Mouse (Mus musculus) embryo, embryonic 9.5 days (tissue): ENCODE measurements at regions not wholly inside any gene's neighbourhood (a gene's known extent, or its start where the extent isn't known, plus 50 kb on each side); places are given as distances from the start of the nearest gene placed in this dataset.

Experiments
- DNase-seq: peaks from one replicate; pipeline ENCODE4 v3.0.0-alpha.2; 2017; ENCODE audit errors: extremely low spot score

GRCm38 (mm10) chr15:65733326-65733725, 718.6 kb upstream of the Gm21961 start:
- DNase-seq: no peak

- DNase-seq: no peak
Observed at GRCm38 (mm10) chr15:65731308-65731707, 716.6 kb upstream of the Gm21961 start.

- DNase-seq: no peak
Observed at GRCm38 (mm10) chr15:65727061-65727460, 712.4 kb upstream of the Gm21961 start.

- DNase-seq: no peak
Observed at GRCm38 (mm10) chr15:65726271-65726670, 711.6 kb upstream of the Gm21961 start.

- no peak for DNase-seq
Observed at GRCm38 (mm10) chr15:65703559-65703958, 688.9 kb upstream of the Gm21961 start.

- peak; percentile 3 for DNase-seq
Observed at GRCm38 (mm10) chr15:65701510-65701909, 686.8 kb upstream of the Gm21961 start.

- no peak for DNase-seq
Observed at GRCm38 (mm10) chr15:65698596-65698995, 683.9 kb upstream of the Gm21961 start.
